Mouse (Mus musculus) left cerebral cortex, postnatal 36 days (tissue): Measurements from ENCODE around the gene Tiam1. TPM values are rescaled to one million over a fixed set of nuclear protein-coding genes. Genes with fewer than 3 reads are reported as not detected.

Experiments
- DNase-seq, 2 experiments: peaks; one replicate each; pipeline ENCODE4 v3.0.0; 2021 to 2022; ENCODE audit warnings: low spot score in 2 of 2, mixed read lengths in 1 of 2
- intact Hi-C: fragments of 180-260 bp; cut with DNase I; formaldehyde crosslinking; loops from one replicate; pipeline ENCODE4 v1.15.1; 2025
- total RNA-seq, 2 experiments: library from RNA; stranded (reverse); gene quantifications; 2 replicates each; pipeline ENCODE4 v1.2.3; 2021

The Tiam1 gene
- total RNA-seq, 2 experiments from 2014 or later: 96.9 to 124 TPM

DNA sequence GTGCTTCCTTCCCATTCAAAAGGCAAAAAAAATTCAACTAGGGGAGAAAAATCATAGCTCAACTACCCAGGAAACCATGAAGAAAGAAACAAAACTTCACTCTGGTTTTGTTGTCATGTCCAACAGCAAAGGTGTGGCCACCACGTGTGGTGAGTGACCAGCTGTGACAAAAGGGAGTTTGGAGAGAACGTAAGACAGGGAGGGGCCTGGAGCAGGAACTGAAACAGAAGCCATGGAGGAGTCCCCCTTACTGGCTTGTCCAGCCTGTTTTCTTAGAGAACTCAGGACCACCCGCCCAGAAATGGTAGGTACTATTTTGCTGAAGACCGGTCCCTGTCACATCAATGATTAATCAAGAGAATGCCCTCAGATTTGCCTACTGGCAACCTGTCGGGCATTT, 342.1 kb downstream of the Tiam1 start:
- intact Hi-C loops: no loop called here

DNA sequence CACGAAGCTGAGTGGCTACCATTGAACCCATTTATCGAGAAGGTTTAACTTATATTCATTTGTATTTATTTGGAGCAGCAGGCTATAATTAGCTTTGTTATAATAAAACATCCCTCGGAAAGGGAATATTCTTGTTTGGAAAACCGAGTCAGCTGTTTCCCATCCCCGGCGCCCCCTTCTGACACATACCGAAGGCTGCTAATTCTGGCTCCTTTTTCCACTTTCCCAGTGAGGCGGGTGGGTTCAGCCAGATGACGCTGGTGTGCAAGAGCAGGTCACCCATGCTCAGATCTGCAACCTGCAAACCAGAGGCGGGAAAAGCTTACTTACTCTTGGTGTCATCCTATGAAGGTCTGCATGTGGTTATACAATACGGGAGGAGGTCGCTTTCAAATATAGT, 343.8 kb downstream of the Tiam1 start:
- intact Hi-C loops: no loop called here

More for the DNA sequence above, 342.1 kb downstream of the Tiam1 start:
- no peak for DNase-seq

DNA sequence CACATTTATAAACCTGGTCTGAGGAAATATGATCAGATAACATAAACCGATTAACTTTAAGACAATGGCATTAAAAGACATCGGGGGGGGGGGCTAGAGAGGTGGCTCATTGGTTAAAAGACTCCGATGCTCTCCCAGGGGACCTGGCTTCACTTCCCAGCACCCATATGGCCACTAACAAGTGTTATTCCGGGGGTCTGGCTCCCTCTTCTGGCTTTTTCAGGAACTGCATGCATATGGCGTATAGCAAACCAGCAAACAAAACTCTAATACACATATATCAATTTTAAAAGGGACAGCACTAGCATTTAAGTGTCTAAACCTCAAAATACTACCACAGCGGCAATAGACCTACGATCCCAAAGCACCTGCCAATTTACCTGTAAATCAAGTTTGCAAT, 347.0 kb downstream of the Tiam1 start:
- DNase-seq: no peak
- intact Hi-C loops: no loop called here

More for the DNA sequence above, 343.8 kb downstream of the Tiam1 start:
- DNase-seq: no peak

DNA sequence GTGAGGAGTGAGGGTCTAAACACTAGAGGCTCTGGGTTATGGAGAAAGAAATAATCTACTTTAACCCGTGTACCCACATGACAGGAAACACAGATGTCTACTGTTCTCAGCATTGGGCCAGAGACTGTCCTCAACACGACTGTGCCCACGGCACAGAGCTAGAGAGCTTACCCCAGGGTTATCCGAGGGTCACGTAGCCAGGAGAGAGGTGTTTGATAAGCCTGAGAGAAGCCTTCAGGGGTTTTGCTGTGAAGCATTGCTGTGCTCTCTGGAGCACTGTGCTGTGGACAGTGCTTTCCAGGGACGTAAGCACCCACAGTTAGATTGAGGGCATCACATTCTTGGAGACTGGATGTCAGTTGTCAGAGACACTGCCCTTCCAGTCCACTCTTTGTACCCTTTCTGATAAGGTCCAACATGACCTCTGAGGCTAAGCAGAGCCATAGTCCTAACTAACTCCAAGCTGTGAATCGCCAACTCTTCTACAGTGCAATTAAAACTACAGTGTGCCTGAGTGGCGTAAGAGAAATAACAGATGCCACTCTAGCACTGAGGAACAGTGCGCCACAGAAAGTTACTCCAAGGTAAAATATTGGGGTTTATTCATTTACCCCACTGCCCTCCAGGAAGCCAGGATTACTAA, 353.7 kb downstream of the Tiam1 start:
- DNase-seq: no peak
- intact Hi-C loops: loop anchor here (5.0 kb wide), 1 partner anchor 37 kb away; no protein-coding TSS in a partner anchor

DNA sequence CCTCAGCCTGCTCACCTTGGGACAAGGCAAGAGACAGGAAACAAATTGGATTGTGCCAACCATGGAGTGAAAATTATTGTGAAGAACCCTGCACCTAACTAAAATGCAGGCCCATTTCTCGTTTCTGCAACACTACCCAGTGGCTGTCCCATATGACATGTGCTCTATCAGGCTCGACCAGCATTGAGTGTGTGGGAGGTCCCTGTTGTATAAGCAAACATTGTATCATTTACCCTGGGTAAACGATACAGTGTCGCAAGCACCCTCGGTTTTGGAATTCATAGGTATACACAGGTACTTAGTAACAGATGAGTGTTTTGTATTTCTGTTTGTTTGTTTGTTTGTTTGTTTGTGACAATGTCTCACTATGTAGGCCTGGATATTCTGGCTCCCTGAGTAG, 357.8 kb downstream of the Tiam1 start:
- intact Hi-C loops: no loop called here
- DNase-seq: no peak

DNA sequence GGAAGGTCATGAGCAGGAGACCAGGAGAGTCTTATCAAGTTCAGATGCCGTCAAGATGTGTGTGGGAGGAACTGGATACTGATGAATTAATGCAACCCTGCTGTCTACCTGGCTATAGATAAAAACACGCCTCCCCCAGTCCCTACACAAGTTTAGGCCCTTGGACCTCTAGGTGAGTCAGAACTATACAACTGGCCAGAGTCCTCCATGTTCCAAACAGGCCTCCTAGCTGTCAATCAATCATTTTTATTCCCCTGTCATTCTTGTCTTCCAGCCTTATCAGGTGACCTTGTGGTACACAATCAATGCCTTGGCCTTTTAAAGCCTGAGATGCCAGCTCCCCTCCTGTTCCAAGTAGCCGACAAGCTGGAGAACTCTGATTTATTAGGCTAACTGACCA, 363.9 kb downstream of the Tiam1 start:
- DNase-seq: no peak
- intact Hi-C loops: loop anchor here (5.0 kb wide), 1 partner anchor 38 kb away; no protein-coding TSS in a partner anchor

DNA sequence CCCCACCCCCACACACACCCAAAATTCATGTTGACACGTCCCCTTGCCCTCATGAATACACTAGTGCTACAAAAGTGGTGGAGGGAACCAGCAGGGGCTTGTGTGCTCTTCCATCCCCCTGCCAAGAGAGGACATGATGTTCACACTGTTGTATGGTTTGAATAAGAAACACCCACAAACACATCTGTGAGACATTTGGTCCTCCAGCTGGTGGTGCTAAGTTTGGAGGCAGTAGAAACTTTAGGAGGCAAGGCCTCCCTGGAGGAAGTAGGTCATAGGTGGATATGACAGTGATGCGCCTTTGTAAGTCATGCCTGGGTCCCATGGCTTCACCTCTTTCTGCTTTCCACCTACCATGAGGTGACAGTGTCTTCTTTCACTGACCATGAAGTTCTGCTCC, 366.1 kb downstream of the Tiam1 start:
- DNase-seq: peak; percentile 46 to 58
- intact Hi-C loops: no loop called here

DNA sequence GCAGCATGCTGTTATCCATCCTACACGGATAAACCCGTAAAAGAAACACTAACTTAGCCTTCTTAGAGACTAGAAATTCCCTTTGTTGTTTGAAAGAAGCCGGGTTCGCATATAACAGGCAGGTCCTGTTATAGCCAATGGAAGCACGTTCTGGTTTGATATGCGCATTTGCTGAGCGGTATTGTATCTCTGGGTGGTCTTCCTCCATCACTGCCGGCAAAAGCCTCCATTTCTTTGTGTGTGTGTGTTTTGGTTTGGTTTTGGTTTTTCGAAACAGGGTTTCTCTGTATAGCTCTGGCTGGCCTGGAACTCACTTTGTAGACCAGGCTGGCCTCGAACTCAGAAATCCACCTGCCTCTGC, 369.0 kb downstream of the Tiam1 start:
- DNase-seq: no peak
- intact Hi-C loops: loop anchor here (1.0 to 5.0 kb wide), 3 partner anchors 57 to 412 kb away; no protein-coding TSS in a partner anchor

DNA sequence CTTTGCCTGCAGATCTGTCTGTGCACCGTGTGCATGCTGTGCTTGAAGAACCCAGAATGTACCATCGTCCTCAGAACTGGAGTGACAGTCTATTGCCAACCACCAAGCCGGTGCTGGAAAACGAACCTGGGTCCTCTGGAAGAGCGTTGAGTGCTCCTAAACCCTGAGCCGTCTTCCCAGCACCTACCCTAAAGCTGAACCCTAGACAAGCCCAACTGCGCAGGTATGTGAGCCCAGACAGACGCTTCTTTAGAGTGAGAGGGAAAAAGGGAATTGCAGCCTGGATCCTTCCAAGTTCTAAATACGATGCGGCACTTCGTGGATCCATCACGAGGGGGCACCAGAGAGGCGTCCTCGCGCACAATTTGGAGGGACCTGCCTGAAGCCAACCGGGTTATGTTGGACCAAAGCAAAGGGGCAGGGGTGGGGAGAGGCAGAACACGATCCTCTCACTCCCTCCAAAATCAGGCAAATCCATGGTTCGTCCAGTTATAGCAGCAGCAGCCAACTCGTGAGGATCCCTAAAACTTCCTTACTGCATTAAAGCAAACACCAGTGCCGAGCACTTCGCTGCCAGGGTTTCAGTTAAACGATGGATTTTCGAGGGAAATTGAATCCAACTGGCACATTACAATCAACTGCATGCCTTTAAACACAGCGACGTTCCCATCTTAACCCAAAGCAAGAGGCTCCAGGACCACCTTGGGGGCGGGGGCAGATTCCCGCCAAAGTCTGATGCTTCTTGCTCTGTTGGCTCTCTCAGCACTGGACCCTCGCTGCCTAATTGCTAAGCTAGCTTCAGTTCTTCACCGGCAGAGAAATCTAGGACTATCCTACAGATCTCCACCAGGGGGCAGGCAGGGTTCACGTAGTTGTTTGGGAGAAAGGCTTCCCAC, 369.7 kb downstream of the Tiam1 start:
- DNase-seq: peak; percentile 86 to 91
- intact Hi-C loops: loop anchor here (1.0 to 5.0 kb wide), 3 partner anchors 57 to 412 kb away; no protein-coding TSS in a partner anchor

DNA sequence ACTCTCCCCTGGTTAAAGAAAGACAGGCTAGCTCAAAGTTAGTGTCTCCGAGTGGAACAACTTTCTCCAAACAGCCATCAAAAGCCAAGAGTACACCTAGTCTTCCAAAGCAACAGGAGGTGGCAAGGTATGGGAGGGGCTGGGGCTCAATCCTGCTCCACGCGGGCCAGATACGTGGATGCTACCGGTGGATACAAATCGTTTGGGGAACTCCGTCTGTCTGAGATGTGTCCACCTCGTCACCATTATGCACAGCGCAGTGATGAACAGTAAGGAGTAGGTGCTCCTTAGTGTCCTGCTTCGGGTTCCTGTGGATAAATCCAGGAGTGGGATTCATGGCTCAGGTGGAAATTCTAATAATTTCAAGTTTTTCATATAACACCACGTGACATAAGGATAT, 377.6 kb downstream of the Tiam1 start:
- no peak for DNase-seq

DNA sequence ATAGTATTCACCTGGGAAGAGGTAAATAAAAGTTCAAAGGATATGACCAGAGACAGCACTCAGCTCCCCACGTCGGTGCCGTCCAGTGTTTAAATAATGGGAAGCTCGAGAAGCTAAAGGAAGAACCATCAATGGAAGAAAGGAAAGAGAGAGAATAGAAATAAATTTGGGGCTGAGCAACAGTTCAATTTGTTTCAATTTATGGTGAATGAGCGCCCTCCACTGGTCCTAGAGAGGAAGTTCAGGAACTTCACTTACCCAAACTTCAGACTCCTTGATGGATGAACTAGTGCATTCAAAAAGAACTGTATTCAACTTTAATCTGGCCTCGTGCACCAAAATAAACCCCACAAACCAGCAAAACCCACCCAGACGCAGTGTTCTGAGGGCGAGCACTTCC, 378.1 kb downstream of the Tiam1 start:
- intact Hi-C loops: loop anchor here (5.0 to 10.0 kb wide), 4 partner anchors 241 to 2001 kb away; no protein-coding TSS in a partner anchor
- peak in 1 of 2 experiments; percentile 16 for DNase-seq

More for the DNA sequence above, 377.6 kb downstream of the Tiam1 start:
- intact Hi-C loops: loop anchor here (5.0 to 10.0 kb wide), 4 partner anchors 241 to 2001 kb away; no protein-coding TSS in a partner anchor

DNA sequence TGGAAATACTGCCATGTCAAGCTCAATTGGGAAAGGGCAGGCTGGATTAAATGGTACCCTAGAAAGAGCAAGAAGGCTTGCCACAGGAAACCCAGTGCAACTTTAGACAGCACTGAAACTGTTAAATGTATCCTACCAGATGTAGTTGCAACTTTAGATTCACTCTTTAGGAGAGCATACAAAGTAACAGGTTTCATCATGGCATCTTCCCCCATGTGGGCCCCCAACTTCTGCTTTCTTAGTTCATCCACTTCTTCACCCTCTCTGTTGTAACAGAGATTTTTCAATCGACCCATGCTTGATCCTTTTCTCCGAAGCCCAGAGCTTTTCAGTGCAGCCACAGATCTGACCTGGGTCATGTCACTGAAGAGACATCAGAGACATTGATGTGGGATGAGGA, 379.8 kb downstream of the Tiam1 start:
- DNase-seq: no peak
- intact Hi-C loops: loop anchor here (10.0 kb wide), 2 partner anchors 239 to 1999 kb away; no protein-coding TSS in a partner anchor

DNA sequence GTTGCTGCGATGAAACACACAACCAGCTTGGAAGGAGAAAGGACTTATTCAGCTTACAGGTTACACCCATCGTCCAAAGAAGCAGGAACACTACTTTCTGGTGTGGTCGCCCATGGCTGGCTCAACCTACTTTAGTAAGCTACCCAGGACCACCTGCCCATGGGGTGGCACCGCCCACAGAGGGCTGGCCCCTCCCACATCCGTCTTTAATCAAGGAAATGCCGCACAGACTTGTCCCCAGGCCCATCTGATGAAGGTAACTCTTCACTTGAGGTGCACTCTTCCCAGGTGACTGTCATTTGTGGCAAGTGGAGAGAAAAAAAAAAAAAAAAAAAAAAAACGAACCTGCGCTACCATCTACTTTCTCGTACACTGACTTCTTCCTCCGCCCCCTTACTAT, 381.0 kb downstream of the Tiam1 start:
- intact Hi-C loops: loop anchor here (10.0 kb wide), 2 partner anchors 238 to 1998 kb away; no protein-coding TSS in a partner anchor

DNA sequence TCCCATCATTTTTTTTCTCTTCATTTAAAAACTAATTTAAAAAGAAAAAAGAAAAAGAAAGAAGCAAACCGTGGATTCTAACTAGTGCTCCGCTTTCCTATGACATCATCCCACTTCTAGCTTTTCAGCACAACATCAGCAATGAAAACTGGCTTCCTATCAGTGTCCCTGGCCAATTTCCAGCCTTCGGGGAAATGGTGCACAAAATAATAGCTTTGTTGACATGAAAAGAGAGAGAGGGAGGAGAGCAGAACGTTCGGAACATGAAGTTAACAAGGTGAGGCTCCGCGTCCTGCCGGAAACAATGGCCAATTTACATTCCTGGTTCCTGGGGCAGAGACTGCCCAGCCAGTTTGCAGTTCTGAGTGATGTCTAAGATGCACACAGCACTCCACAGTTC, 381.5 kb downstream of the Tiam1 start:
- intact Hi-C loops: loop anchor here (10.0 kb wide), 2 partner anchors 237 to 1997 kb away; no protein-coding TSS in a partner anchor
- DNase-seq: no peak

More for the DNA sequence above, 381.0 kb downstream of the Tiam1 start:
- DNase-seq: no peak

DNA sequence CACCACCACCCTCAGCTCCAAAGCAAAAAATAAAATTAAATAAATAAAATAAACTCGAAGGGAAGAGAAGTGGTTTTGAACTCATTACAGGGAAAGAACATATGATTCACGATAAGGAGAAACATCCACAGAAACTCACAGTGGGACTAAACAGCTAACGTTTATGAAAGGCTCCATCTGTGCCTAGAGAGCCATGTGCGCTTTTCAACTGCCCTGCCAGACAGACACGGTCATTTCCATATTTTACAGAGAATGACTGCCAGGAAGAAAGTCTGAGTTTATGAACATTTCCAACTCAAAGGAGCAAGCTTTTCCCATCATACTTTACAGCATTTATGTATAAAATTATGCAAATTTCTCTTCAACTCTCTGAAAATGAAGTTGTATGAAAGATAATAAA, 386.2 kb downstream of the Tiam1 start:
- intact Hi-C loops: no loop called here
- DNase-seq: no peak

DNA sequence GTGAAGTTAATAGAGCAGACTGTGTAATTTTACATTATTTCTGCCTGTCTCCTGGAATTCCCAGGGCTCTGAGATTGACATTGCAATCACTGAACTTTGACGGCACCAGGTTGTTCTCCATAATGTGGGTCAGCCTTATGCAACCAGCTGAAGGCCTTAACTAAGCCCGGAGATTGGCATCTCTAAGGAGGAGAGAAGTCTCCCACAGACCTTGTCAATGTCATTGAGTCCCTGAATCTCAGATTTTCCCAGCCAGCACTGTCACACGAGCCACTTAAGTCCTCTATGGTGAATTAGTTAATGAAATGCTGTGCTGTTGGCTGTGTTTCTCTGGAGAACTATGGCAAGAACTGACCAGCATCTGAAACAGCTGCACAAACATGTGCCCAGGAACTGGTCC, 388.9 kb downstream of the Tiam1 start:
- no peak for DNase-seq
- intact Hi-C loops: no loop called here

DNA sequence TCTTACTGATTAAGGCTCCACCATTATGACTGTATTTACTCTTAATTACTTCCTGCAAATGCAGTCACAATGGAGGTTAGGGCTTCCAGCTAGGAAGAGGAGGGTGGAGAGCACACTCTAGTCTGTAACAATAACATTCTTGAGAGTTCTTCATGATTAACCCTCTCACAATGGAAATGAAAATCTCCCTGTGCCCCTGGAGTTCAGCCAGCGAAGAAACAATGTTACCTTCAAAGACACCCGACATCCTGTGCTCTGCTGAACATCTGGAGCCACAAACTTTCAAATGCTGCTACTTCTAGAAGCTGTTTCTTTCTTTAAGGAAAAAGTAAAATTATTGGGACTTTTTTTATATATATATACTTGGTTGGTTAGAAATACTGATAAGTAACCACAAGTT, 395.7 kb downstream of the Tiam1 start:
- no peak for DNase-seq
- intact Hi-C loops: no loop called here

DNA sequence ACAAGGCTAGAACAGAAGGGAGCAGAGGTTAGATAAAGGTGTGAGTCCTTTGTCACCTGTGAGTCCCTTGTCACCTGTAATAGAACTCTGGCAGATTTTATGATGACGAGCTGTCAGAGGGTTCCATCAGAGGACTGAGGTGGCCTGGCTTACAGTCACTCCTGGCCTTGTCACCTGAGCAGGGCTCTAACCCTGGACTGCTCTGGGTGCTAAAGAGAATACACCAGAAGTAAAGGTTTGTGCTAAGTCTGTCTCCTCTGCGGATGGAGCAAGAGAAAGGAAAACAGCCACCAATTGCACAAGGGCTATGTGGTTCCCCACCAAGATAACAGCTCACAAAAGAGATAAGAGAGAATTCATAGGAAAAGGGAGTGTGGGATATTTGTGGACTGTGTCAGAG, 404.0 kb downstream of the Tiam1 start:
- intact Hi-C loops: no loop called here
- DNase-seq: no peak

DNA sequence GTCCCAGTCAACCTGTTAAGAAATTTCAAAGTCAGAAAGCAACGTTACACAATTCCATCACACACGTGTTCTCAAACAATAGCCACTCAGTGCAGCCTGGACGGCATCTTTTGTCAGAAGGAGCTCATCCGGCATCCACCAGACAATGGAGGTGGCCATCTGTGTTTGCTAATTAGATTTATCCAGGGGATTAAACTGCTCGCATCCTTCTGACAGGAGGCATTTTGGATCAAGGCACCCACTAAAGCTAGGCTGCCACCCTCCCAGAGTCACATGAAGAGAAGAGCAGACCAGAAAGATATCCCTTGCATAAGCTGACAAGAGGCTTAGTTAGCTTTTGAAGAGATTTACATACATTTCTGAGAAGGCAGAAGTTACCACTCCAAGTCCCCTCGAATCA, 404.6 kb downstream of the Tiam1 start:
- DNase-seq: no peak
- intact Hi-C loops: no loop called here
